Mouse (Mus musculus) liver, embryonic 14.5 days (tissue): ENCODE results near the gene Olfr685. TPM values are rescaled to one million over a fixed set of nuclear protein-coding genes. Genes with fewer than 3 reads are reported as not detected.

Source experiments
- ATAC-seq: fragments of 200-750 bp; cut with Nextera tagmentation; 2 replicates; pipeline ENCODE4 v1.8.0; 2017; ENCODE audit warnings: moderate number of reproducible peaks, mild to moderate bottlenecking, moderate library complexity; ENCODE audit not compliant: insufficient read depth
- DNase-seq, 3 experiments: peaks; one replicate each; pipeline ENCODE4 v3.0.0-alpha.2; 2012 to 2013; ENCODE audit warnings: low read depth in 3 of 3, low spot score in 3 of 3
- H3K27ac ChIP-seq: fragments of 300-500 bp; sonication (generic); 2 replicates; pipeline ENCODE4 v1.5.1; 2014; ENCODE audit warnings: moderate library complexity, mild to moderate bottlenecking, control low read depth, inconsistent platforms
- H3K27me3 ChIP-seq: fragments of 300-500 bp; sonication (generic); 2 replicates; pipeline ENCODE4 v1.6.1; 2014; ENCODE audit warnings: mild to moderate bottlenecking, low read length, moderate library complexity; ENCODE audit not compliant: control insufficient read depth, insufficient read depth
- H3K36me3 ChIP-seq: fragments of 300-500 bp; sonication (generic); replicated peaks from 2 replicates; pipeline ENCODE4 v1.6.1; 2014; ENCODE audit warnings: low read depth; ENCODE audit not compliant: control insufficient read depth, insufficient read depth
- H3K4me1 ChIP-seq, 2 experiments: fragments of 200-500 bp in 1 of 2; fragments of 300-500 bp in 1 of 2; sonication (generic) in 1 of 2; replicated peaks; 2 replicates each; pipeline ENCODE4 v1.6.1; 2012 to 2014; ENCODE audit warnings: antibody characterized with exemption in 1 of 2, inconsistent platforms in 1 of 2, low read length in 1 of 2; ENCODE audit not compliant: control insufficient read depth in 2 of 2, insufficient read depth in 2 of 2
- H3K4me2 ChIP-seq: fragments of 300-500 bp; sonication (generic); 2 replicates; pipeline ENCODE4 v1.6.1; 2014; ENCODE audit warnings: low read depth, mild to moderate bottlenecking, control low read depth, moderate library complexity
- H3K4me3 ChIP-seq, 2 experiments: fragments of 200-500 bp in 1 of 2; fragments of 300-500 bp in 1 of 2; sonication (generic) in 1 of 2; 2 replicates each; pipeline ENCODE4 v1.5.1; 2012 to 2014; ENCODE audit warnings: low read depth in 2 of 2, low read length in 2 of 2, mild to moderate bottlenecking in 2 of 2, control low read depth in 1 of 2, inconsistent platforms in 1 of 2, moderate library complexity in 1 of 2; ENCODE audit not compliant: insufficient read depth in 1 of 2
- H3K9ac ChIP-seq: fragments of 300-500 bp; sonication (generic); replicated peaks from 2 replicates; pipeline ENCODE4 v1.6.1; 2014; ENCODE audit warnings: mild to moderate bottlenecking, control low read depth, moderate library complexity
- H3K9me3 ChIP-seq: fragments of 300-500 bp; sonication (generic); 2 replicates; pipeline ENCODE4 v1.6.1; 2016; ENCODE audit warnings: low read length, mixed read lengths; ENCODE audit not compliant: control insufficient read depth
- CTCF ChIP-seq: IDR thresholded peaks from 2 replicates; pipeline ENCODE4 v1.5.1; 2016; ENCODE audit warnings: antibody characterized with exemption, low read depth, control low read depth
- EP300 ChIP-seq: IDR thresholded peaks from 2 replicates; pipeline ENCODE4 v1.6.1; 2016; ENCODE audit warnings: antibody characterized with exemption, low read depth
- WGBS: fragments of 180-500 bp; shearing (Covaris S2); extraction: QIAGEN DNeasy Blood & Tissue Kit; methylation state at CpG from one replicate; pipeline ENCODE4 v1.1.7; 2014; ENCODE audit not compliant: insufficient replicate concordance; 5-methylcytosine and 5-hydroxymethylcytosine counted together
- polyA plus RNA-seq, 2 experiments: library from polyadenylated mRNA; depleted of rRNA in 1 of 2; stranded (reverse) in 1 of 2; unstranded in 1 of 2; fragments of >200 nt; fragmentation: Nextera tagmentation in 1 of 2; extraction: Ambion mirVana in 1 of 2; gene quantifications; 2 replicates each; pipeline versions ENCODE4 v1.2.1 to v1.2.3; 2012 to 2014

Olfr685 gene
- polyA plus RNA-seq, 2 experiments: not detected

- Histone ChIP-seq H3K4me3 (no peak overlapping the region), H3K36me3 (no peaks in the 10 kb centered on the region), H3K4me1 (no peaks in the 10 kb centered on the region), H3K27ac (no peak overlapping the region), H3K27me3 (no peaks in the 10 kb centered on the region), H3K4me2 (no peak overlapping the region), H3K9me3 (no peaks in the 10 kb centered on the region), H3K9ac (no peak overlapping the region)
- DNase-seq (no peak), ATAC-seq (no peak)
- 51% methylated on average over 4 of the region's 4 CpGs for WGBS
- TF ChIP-seq EP300 (no peak), CTCF (no peak)
Measured at GRCm38 (mm10) chr7:105218281-105218680, 32.5 kb upstream of the Olfr685 start.

- no peaks in the 10 kb centered on the region for H3K36me3 ChIP-seq
Measured at GRCm38 (mm10) chr7:105214761-105215160, 28.9 kb upstream of the Olfr685 start.

DNA sequence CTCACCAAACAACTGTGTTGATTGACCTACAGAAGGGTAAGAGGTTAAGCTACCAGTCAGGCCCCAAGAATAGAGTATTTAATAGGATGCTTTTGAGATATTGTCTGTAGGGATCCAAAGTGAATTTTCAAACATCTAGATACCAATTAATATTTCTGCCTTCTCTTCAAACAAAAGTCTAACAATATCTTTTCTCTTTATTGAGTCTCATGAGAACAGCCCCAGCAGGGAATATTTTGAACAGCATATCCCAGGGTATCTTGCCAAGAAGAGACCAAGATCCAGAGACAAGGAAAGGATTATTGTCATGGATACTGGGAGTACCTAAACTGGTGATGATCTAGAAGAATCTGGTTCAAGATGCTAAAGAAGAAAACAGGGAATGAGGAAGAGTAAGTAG, 21.6 kb upstream of the Olfr685 start, which contains the start of gene Olfr686:
TSS of gene Olfr686 (minus strand) at position 101 of the 400 bp plus-strand sequence.
- ATAC-seq (no peak), DNase-seq (no peak)
- TF ChIP-seq EP300 (no peak), CTCF (no peak)
- Histone ChIP-seq H3K4me3 (no peak within 1 kb of the TSS), H3K4me1 (no peaks in the 10 kb centered on the region), H3K27ac (no peak within 1 kb of the TSS), H3K9ac (no peak within 1 kb of the TSS), H3K27me3 (no peaks in the 10 kb centered on the region), H3K4me2 (no peak within 1 kb of the TSS), H3K36me3 (no peaks in the 10 kb centered on the region), H3K9me3 (no peaks in the 10 kb centered on the region)

More at GRCm38 (mm10) chr7:105214761-105215160, 28.9 kb upstream of the Olfr685 start:
- H3K9ac ChIP-seq: no peak overlapping the region
- no peak for TF ChIP-seq CTCF
- TF ChIP-seq EP300: no peak
- no peak overlapping the region for H3K4me3 ChIP-seq
- no peaks in the 10 kb centered on the region for H3K4me1 ChIP-seq
- H3K27me3 ChIP-seq: no peaks in the 10 kb centered on the region
- H3K9me3 ChIP-seq: no peaks in the 10 kb centered on the region
- no peak overlapping the region for H3K4me2 ChIP-seq
- no peak for ATAC-seq
- no peak overlapping the region for H3K27ac ChIP-seq
- WGBS: 39% methylated on average over 1 of the region's 1 CpGs
- DNase-seq: no peak

DNA sequence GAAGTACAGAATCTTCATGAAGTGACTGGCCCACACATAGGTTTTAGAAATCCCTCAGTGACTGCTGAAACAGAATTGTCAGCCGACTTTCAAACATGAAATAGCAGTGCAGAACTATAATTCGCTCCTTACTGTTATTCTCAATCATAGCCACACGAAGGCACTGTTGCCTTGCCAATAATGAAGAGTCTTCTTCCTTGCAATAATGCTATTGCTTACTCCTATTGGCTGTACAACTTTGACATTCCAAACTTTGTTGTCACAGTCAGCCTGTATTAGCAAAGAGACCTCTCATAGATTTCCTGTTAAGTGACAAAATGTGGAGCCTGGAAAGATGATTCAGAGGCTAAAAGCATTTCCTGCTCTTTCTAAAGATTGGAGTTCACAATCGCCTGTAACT, 15.0 kb downstream of the Olfr685 start:
- H3K4me1 ChIP-seq: no peaks in the 10 kb centered on the region
- no peaks in the 10 kb centered on the region for H3K36me3 ChIP-seq
- no peak overlapping the region for H3K27ac ChIP-seq
- ATAC-seq (no peak), DNase-seq (no peak)
- H3K4me2 ChIP-seq: no peak overlapping the region
- H3K4me3 ChIP-seq: no peak overlapping the region
- no peak for TF ChIP-seq EP300
- no peak; the same call in 1 of the 2 replicates for TF ChIP-seq CTCF
- H3K9me3 ChIP-seq: no peaks in the 10 kb centered on the region
- WGBS: 32% methylated on average over 4 of the region's 4 CpGs
- no peaks in the 10 kb centered on the region for H3K27me3 ChIP-seq
- no peak overlapping the region for H3K9ac ChIP-seq

DNA sequence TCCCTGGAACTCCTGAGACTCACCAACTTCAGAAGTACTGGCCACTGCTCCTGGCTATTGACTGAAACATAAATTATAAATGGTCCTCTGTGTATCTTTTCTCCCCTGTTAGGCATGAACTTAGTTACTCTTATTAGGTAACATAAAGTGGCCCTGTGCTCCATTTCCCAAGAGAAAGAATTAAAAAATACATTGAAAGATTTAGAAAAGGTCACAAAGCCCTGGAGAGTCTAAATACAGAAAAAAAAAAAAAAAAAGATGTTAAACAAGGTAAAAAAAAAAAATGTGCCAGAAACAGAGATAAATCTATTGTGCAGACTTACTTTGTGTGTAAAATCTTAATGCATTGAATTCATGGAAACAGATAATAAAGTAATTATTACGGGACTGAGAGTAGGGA, 22.3 kb downstream of the Olfr685 start, which contains the start of gene Olfr684:
TSS of gene Olfr684 (minus strand) at position 101 of the 400 bp plus-strand sequence.
- no peaks in the 10 kb centered on the region for H3K4me1 ChIP-seq
- no peak within 1 kb of the TSS for H3K27ac ChIP-seq
- no peak for DNase-seq
- no peaks in the 10 kb centered on the region for H3K27me3 ChIP-seq
- H3K4me3 ChIP-seq: no peak within 1 kb of the TSS
- no peak within 1 kb of the TSS for H3K9ac ChIP-seq
- ATAC-seq: no peak
- no peaks in the 10 kb centered on the region for H3K9me3 ChIP-seq
- WGBS: 25% methylated on average over 1 of the region's 1 CpGs
- no peak within 1 kb of the TSS for H3K4me2 ChIP-seq
- no peaks in the 10 kb centered on the region for H3K36me3 ChIP-seq
- TF ChIP-seq CTCF: no peak
- no peak for TF ChIP-seq EP300
